14 mouse cellular contexts compared by ENCODE assay signal in genomic region chr17:64097788-64098359, GRCm38 (mm10).
DNase-seq lines count a peak whose midpoint lies in the region; ATAC-seq lines count a peak whose summit lies in the region.
"Had no signal": no experiment of that assay in that cellular context is flagged by ENCODE, and none has a peak within 500 bp of the region (broad histone marks: within the 10 kb centered on the region; RNA-seq: fewer than 3 reads in every experiment).

No protein-coding gene starts in this region.

- WGBS in midbrain, embryonic 11.5 days: 66% methylated on average over 5 of the region's 5 CpGs
- WGBS in midbrain, embryonic 10.5 days: 80% methylated on average over 5 of the region's 5 CpGs
- WGBS in midbrain, embryonic 12.5 days: 53% methylated on average over 5 of the region's 5 CpGs

- H3K27ac ChIP-seq in midbrain, embryonic 11.5 days (ENCODE audit: low read depth, low read length): no peak overlapping the region
- H3K27ac ChIP-seq in midbrain, embryonic 10.5 days (replicated peaks): no peak overlapping the region
- H3K27ac ChIP-seq in midbrain, embryonic 12.5 days (replicated peaks): no peak overlapping the region; the same call in 1 of the 2 replicates
- H3K27ac ChIP-seq: liver, embryonic 14.5 days had no signal

- H3K4me2 ChIP-seq in midbrain, embryonic 11.5 days: no peak overlapping the region
- no peak overlapping the region for H3K4me2 ChIP-seq in midbrain, embryonic 12.5 days (replicated peaks)

- H3K9ac ChIP-seq in midbrain, embryonic 11.5 days (ENCODE audit: low read length): no peak overlapping the region
- no peak overlapping the region for H3K9ac ChIP-seq in midbrain, embryonic 12.5 days (replicated peaks)
- H3K9ac ChIP-seq: liver, embryonic 14.5 days had no signal

- H3K4me3 ChIP-seq in midbrain, embryonic 11.5 days (ENCODE audit: low read depth, low read length): no peak overlapping the region
- no peak overlapping the region for H3K4me3 ChIP-seq in midbrain, embryonic 10.5 days
- no peak overlapping the region for H3K4me3 ChIP-seq in midbrain, embryonic 12.5 days
- H3K4me3 ChIP-seq: megakaryocyte, embryonic 14.5 days had no signal

- no peaks in the 10 kb centered on the region for H3K27me3 ChIP-seq in midbrain, embryonic 11.5 days (ENCODE audit: control insufficient read depth, insufficient read depth, low read length)
- no peaks in the 10 kb centered on the region for H3K27me3 ChIP-seq in midbrain, embryonic 10.5 days (ENCODE audit: low read depth, poor library complexity, severe bottlenecking)
- no peaks in the 10 kb centered on the region for H3K27me3 ChIP-seq in midbrain, embryonic 12.5 days
- H3K27me3 ChIP-seq: megakaryocyte, embryonic 14.5 days had no signal

- H3K36me3 ChIP-seq in midbrain, embryonic 11.5 days (ENCODE audit: control insufficient read depth, insufficient read depth, low read length): no peaks in the 10 kb centered on the region
- H3K36me3 ChIP-seq in midbrain, embryonic 10.5 days: no peaks in the 10 kb centered on the region
- no peaks in the 10 kb centered on the region for H3K36me3 ChIP-seq in midbrain, embryonic 12.5 days

- H3K4me1 ChIP-seq in midbrain, embryonic 11.5 days (ENCODE audit: control insufficient read depth, insufficient read depth, low read length): no peaks in the 10 kb centered on the region
- H3K4me1 ChIP-seq in midbrain, embryonic 10.5 days: peaks cover 6% of the 10 kb centered on the region; the same call in 1 of the 2 replicates
- H3K4me1 ChIP-seq in midbrain, embryonic 12.5 days: peaks cover 11% of the 10 kb centered on the region

- no peaks in the 10 kb centered on the region for H3K9me3 ChIP-seq in midbrain, embryonic 11.5 days (ENCODE audit: control insufficient read depth, low read length)
- no peaks in the 10 kb centered on the region for H3K9me3 ChIP-seq in midbrain, embryonic 10.5 days (replicated peaks)
- no peaks in the 10 kb centered on the region for H3K9me3 ChIP-seq in midbrain, embryonic 12.5 days
- H3K9me3 ChIP-seq: megakaryocyte, embryonic 14.5 days had no signal

- 0 out of 2 replicates have a peak, but pooled peaks have one; percentile 50 for ATAC-seq in midbrain, embryonic 11.5 days (ENCODE audit: low FRiP score)
- peak; percentile 70; the same call in 1 of the 2 replicates for ATAC-seq in midbrain, embryonic 12.5 days (ENCODE audit: low FRiP score, low read depth)

- peak; percentile 81 for DNase-seq in midbrain, embryonic 11.5 days (ENCODE audit: low spot score, missing footprints)
- no peak for DNase-seq in midbrain, embryonic 10.5 days (ENCODE audit: low spot score)
- peak; percentile 11 for DNase-seq in forelimb bud, embryonic 11.5 days (ENCODE audit: low read depth, low spot score)
- DNase-seq in ovary, postnatal 10 days (ENCODE audit: low spot score): no peak
- no peak for DNase-seq in cerebellum, postnatal 36 days
- no peak for DNase-seq in right cerebral cortex, postnatal 14 days
- DNase-seq: adrenal gland, postnatal 10 days; cerebellum, adult 8-10 months; kidney, adult 9 months; layer of hippocampus, adult 9-11 months; right cerebral cortex, postnatal 4 days had no signal

Comparison
In these comparisons a context has a peak if more than half of its experiments do, and no peak if none do; other contexts are left out.
1. DNase-seq: peak in midbrain, embryonic 11.5 days (single experiment) and forelimb bud, embryonic 11.5 days (single experiment); none in midbrain, embryonic 10.5 days (single experiment), ovary, postnatal 10 days (single experiment), cerebellum, postnatal 36 days (0 of 2) and right cerebral cortex, postnatal 14 days (single experiment).